Mouse (Mus musculus): ENCODE measurements around the gene Snhg11. TPM values are rescaled to one million over a fixed set of nuclear protein-coding genes. Genes with fewer than 3 reads are reported as not detected.
"Not testable (repeated sequence)": the region's sequence is repeated elsewhere in the genome, so short reads cannot be mapped to it uniquely, and the experiment has no call there.

The Snhg11 gene
- polyA plus RNA-seq, 1 experiment from 2014 or later: 3.4 TPM

DNA sequence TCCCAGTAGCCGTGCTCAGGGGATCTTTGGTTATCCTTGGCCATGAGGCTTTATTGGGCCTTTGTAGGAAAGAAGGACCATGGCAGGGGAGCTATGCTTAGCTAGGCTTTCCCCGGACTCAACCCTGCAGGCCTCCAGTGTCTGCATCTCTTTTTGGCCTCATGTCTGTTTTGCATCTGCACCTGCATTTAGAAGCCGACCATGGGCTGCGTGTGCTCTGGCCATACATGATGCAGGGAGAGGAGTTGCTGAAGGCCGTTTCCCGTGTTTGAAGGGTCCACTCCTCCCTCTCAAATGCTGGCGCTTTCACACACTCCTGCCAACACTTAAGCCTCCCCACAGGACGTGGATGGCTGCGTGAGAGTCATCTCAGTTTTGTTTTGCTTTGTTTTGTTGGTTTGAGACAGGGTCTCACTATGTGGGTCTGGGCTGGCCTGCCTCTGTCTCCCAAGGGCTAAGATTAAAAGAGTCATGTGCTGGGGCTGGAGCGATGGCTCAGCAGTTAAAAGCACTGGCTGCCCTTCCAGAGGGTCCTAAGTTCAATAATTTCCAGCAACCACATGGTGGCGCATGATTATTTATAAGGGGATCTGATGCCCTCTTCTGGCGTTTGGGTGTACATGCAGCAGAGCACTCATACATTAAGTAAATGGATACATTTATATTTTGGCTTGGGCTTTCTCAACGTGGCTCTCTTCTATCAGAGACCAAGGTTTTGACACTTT is 4.1 kb downstream of the Snhg11 start:
- Histone ChIP-seq H3K27ac (ENCODE audit: low read length) (no peak overlapping the region), H3K27me3 (ENCODE audit: insufficient read depth, low read length) (peaks cover 26% of the 10 kb centered on the region), H3K9ac (replicated peaks; ENCODE audit: low read length) (no peak overlapping the region), H3K36me3 (ENCODE audit: insufficient read depth, low read length) (no peaks in the 10 kb centered on the region), H3K4me2 (replicated peaks; ENCODE audit: low read depth, low read length) (no peak overlapping the region), H3K4me3 (ENCODE audit: low read length) (no peak overlapping the region), H3K4me1 (ENCODE audit: insufficient read depth, low read length) (no peaks in the 10 kb centered on the region; the same call in 1 of the 2 replicates), H3K9me3 (ENCODE audit: low read length) (no peaks in the 10 kb centered on the region)
- ATAC-seq (ENCODE audit: low FRiP score, low TSS enrichment): peak; percentile 83
- WGBS: 44% methylated on average over 13 of the region's 13 CpGs

GRCm38 (mm10) chr2:158386072-158386471 is 10.6 kb downstream of the Snhg11 start:
- 40% methylated on average over 8 of the region's 8 CpGs for WGBS
- Histone ChIP-seq H3K4me1 (ENCODE audit: insufficient read depth, low read length) (no peaks in the 10 kb centered on the region), H3K4me3 (ENCODE audit: low read length) (no peak overlapping the region), H3K9me3 (ENCODE audit: low read length) (no peaks in the 10 kb centered on the region), H3K36me3 (ENCODE audit: insufficient read depth, low read length) (no peaks in the 10 kb centered on the region), H3K4me2 (replicated peaks; ENCODE audit: low read depth, low read length) (no peak overlapping the region), H3K9ac (replicated peaks; ENCODE audit: low read length) (no peak overlapping the region), H3K27me3 (ENCODE audit: insufficient read depth, low read length) (no peaks in the 10 kb centered on the region), H3K27ac (ENCODE audit: low read length) (no peak overlapping the region)
- ATAC-seq (ENCODE audit: low FRiP score, low TSS enrichment): no peak

DNA sequence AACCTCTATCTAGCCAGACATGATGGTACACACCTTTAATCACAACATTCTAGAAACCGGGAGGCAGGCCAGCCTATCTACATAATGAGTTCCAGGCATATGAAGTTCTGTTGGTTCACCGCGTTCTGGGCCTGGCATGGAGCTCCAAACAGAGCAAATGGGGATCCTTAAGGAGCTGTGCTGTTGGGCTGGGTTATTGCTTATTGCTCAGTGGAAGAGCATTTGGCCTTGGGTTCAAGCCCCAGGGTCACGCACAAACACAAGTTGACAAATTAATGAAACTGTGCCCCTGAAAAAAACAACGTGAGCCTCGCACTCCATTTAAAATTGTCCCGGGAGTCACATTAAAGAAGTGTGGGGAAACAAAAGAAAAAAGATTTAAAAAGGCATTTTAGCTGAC is 14.0 kb downstream of the Snhg11 start:
- no peak for ATAC-seq (ENCODE audit: low FRiP score, low TSS enrichment)
- H3K36me3 ChIP-seq (ENCODE audit: insufficient read depth, low read length): no peaks in the 10 kb centered on the region
- no peak overlapping the region for H3K4me3 ChIP-seq (ENCODE audit: low read length)
- no peaks in the 10 kb centered on the region for H3K9me3 ChIP-seq (ENCODE audit: low read length)
- no peak overlapping the region for H3K27ac ChIP-seq (ENCODE audit: low read length)
- WGBS: 77% methylated on average over 7 of the region's 7 CpGs
- H3K4me2 ChIP-seq (replicated peaks; ENCODE audit: low read depth, low read length): no peak overlapping the region
- H3K9ac ChIP-seq (replicated peaks; ENCODE audit: low read length): no peak overlapping the region
- no peaks in the 10 kb centered on the region for H3K27me3 ChIP-seq (ENCODE audit: insufficient read depth, low read length)
- H3K4me1 ChIP-seq (ENCODE audit: insufficient read depth, low read length): no peaks in the 10 kb centered on the region

- Histone ChIP-seq H3K27me3 (ENCODE audit: insufficient read depth, low read length) (no peaks in the 10 kb centered on the region), H3K27ac (ENCODE audit: low read length) (no peak overlapping the region), H3K9ac (replicated peaks; ENCODE audit: low read length) (no peak overlapping the region), H3K9me3 (ENCODE audit: low read length) (no peaks in the 10 kb centered on the region), H3K4me1 (ENCODE audit: insufficient read depth, low read length) (no peaks in the 10 kb centered on the region), H3K4me3 (ENCODE audit: low read length) (no peak overlapping the region), H3K36me3 (ENCODE audit: insufficient read depth, low read length) (no peaks in the 10 kb centered on the region), H3K4me2 (replicated peaks; ENCODE audit: low read depth, low read length) (no peak overlapping the region)
- 88% methylated on average over 6 of the region's 6 CpGs for WGBS
- ATAC-seq (ENCODE audit: low FRiP score, low TSS enrichment): no peak
These were observed 20.9 kb downstream of the Snhg11 start for GRCm38 (mm10) chr2:158396369-158396768.

DNA sequence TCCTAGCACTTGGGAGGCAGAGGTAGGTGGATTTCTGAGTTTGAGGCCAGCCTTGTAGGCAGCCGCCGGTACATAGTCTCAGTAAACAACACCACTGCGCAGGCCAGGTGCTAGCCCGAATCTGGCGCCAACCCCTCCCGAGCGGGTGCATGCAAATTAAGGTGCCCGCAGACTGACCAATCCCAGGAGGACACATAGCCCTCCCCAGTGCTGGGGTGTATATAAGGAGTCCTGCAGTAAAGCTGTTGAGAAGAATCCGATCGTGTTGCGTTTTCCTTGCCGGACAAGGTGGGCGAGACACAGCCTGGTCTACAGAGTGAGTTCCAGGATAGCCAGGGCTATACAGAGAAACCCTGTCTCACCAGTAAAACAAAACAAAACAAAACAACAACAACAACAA is 21.7 kb downstream of the Snhg11 start:
- H3K9ac ChIP-seq (replicated peaks; ENCODE audit: low read length); H3K36me3 ChIP-seq (ENCODE audit: insufficient read depth, low read length); H3K4me3 ChIP-seq (ENCODE audit: low read length); H3K4me2 ChIP-seq (replicated peaks; ENCODE audit: low read depth, low read length); H3K27ac ChIP-seq (ENCODE audit: low read length); H3K4me1 ChIP-seq (ENCODE audit: insufficient read depth, low read length); H3K9me3 ChIP-seq (ENCODE audit: low read length); ATAC-seq (ENCODE audit: low FRiP score, low TSS enrichment); H3K27me3 ChIP-seq (ENCODE audit: insufficient read depth, low read length): not testable (repeated sequence)
- WGBS: 59% methylated on average over 13 of the region's 13 CpGs

DNA sequence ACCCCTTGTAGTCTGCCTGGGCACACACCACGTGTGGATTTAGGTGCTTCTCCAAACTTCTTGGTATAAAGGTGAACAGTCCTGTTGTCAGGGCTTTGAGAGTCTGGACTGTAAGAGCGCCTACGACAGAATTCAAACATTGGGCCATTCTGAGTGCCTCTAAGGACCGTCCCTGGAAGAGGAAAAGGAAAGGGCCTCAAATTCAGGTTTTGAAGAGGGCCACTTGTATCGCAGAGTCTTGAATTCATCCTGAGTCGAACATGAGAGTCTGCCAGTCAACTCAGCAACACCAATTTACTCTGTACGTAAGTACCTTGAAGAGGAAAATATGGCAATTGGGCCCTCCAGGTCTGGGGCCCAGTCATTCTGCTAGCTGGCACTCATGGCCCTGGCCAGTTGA is 27.5 kb downstream of the Snhg11 start:
- WGBS: 85% methylated on average over 7 of the region's 7 CpGs
- Histone ChIP-seq H3K9me3 (ENCODE audit: low read length) (no peaks in the 10 kb centered on the region), H3K36me3 (ENCODE audit: insufficient read depth, low read length) (no peaks in the 10 kb centered on the region), H3K4me3 (ENCODE audit: low read length) (no peak overlapping the region), H3K27ac (ENCODE audit: low read length) (no peak overlapping the region), H3K4me2 (replicated peaks; ENCODE audit: low read depth, low read length) (no peak overlapping the region), H3K9ac (replicated peaks; ENCODE audit: low read length) (no peak overlapping the region), H3K27me3 (ENCODE audit: insufficient read depth, low read length) (no peaks in the 10 kb centered on the region), H3K4me1 (ENCODE audit: insufficient read depth, low read length) (no peaks in the 10 kb centered on the region)
- ATAC-seq (ENCODE audit: low FRiP score, low TSS enrichment): no peak

GRCm38 (mm10) chr2:158408997-158409594 is 33.7 kb downstream of the Snhg11 start:
- no peak overlapping the region for H3K27ac ChIP-seq (ENCODE audit: low read length)
- H3K27me3 ChIP-seq (ENCODE audit: insufficient read depth, low read length): no peaks in the 10 kb centered on the region
- H3K4me2 ChIP-seq (replicated peaks; ENCODE audit: low read depth, low read length): peak overlapping the region; percentile 60
- peak overlapping the region; percentile 58 for H3K9ac ChIP-seq (replicated peaks; ENCODE audit: low read length)
- peak overlapping the region; percentile 89 for H3K4me3 ChIP-seq (ENCODE audit: low read length)
- 19% methylated on average over 14 of the region's 14 CpGs for WGBS
- H3K36me3 ChIP-seq (ENCODE audit: insufficient read depth, low read length): no peaks in the 10 kb centered on the region
- peak; percentile 5; the same call in 1 of the 2 replicates for ATAC-seq (ENCODE audit: low FRiP score, low TSS enrichment)
- H3K9me3 ChIP-seq (ENCODE audit: low read length): no peaks in the 10 kb centered on the region
- peaks cover 12% of the 10 kb centered on the region for H3K4me1 ChIP-seq (ENCODE audit: insufficient read depth, low read length)

DNA sequence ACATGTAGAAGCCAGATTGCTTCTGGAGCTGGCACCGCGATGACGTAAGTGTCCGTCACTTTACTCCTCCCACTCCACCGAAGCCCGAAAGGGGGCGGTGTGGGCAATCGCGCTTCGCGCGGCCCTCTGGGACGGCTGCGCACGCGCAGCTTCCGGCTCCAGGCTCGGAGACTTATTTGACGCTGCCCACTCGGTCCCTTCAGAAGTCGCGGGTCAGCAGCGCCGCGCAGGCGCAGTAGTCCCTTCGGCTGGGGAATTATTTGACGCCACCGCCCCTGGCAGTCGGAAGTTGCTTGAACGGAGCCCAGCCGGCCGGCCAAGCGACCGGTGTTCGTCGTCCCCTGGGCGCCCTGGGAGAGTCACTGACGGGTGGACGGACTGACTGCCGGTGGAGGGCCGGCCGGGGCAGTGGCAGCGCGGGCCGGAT is 34.2 kb downstream of the Snhg11 start, which contains the start of gene Ralgapb:
Gene Ralgapb, plus strand, starts transcription at position 254 of the 427 bp plus-strand sequence.
- Histone ChIP-seq H3K9me3 (ENCODE audit: low read length) (no peaks in the 10 kb centered on the region), H3K4me3 (ENCODE audit: low read length) (peak within 1 kb of the TSS; percentile 89), H3K9ac (replicated peaks; ENCODE audit: low read length) (peak within 1 kb of the TSS; percentile 94), H3K27ac (ENCODE audit: low read length) (peak within 1 kb of the TSS; percentile 83), H3K4me1 (ENCODE audit: insufficient read depth, low read length) (peaks cover 12% of the 10 kb centered on the region), H3K27me3 (ENCODE audit: insufficient read depth, low read length) (no peaks in the 10 kb centered on the region), H3K36me3 (ENCODE audit: insufficient read depth, low read length) (no peaks in the 10 kb centered on the region), H3K4me2 (replicated peaks; ENCODE audit: low read depth, low read length) (peak within 1 kb of the TSS; percentile 91)
- WGBS: 0% methylated on average over 46 of the region's 46 CpGs
- ATAC-seq (ENCODE audit: low FRiP score, low TSS enrichment): peak; percentile 89

GRCm38 (mm10) chr2:158410022-158411014 is 34.9 kb downstream of the Snhg11 start:
- ATAC-seq (ENCODE audit: low FRiP score, low TSS enrichment): peak; percentile 60
- 1% methylated on average over 61 of the region's 67 CpGs for WGBS

More at GRCm38 (mm10) chr2:158410022-158411014, 34.9 kb downstream of the Snhg11 start:
- Histone ChIP-seq H3K9ac (replicated peaks; ENCODE audit: low read length) (peak overlapping the region; percentile 94), H3K4me1 (ENCODE audit: insufficient read depth, low read length) (peaks cover 12% of the 10 kb centered on the region), H3K27me3 (ENCODE audit: insufficient read depth, low read length) (no peaks in the 10 kb centered on the region), H3K36me3 (ENCODE audit: insufficient read depth, low read length) (no peaks in the 10 kb centered on the region), H3K4me2 (replicated peaks; ENCODE audit: low read depth, low read length) (peak overlapping the region; percentile 91), H3K4me3 (ENCODE audit: low read length) (peak overlapping the region; percentile 89), H3K27ac (ENCODE audit: low read length) (peak overlapping the region; percentile 83), H3K9me3 (ENCODE audit: low read length) (no peaks in the 10 kb centered on the region)

Measured in kidney, embryonic 16.5 days (tissue).